Mouse (Mus musculus): ENCODE data around the gene Itk. TPM values are rescaled to one million over a fixed set of nuclear protein-coding genes. Genes with fewer than 3 reads are reported as not detected.

Itk gene
- polyA plus RNA-seq, 1 experiment from 2014 or later = not detected

GRCm38 (mm10) chr11:46406721-46407120 lies 17.4 kb upstream of the Itk start:
- Histone ChIP-seq H3K4me1 (no peaks in the 10 kb centered on the region), H3K27me3 (replicated peaks) (no peaks in the 10 kb centered on the region), H3K27ac (replicated peaks) (no peak overlapping the region), H3K4me2 (no peak overlapping the region), H3K4me3 (replicated peaks) (no peak overlapping the region), H3K9me3 (replicated peaks) (no peaks in the 10 kb centered on the region), H3K9ac (replicated peaks) (no peak overlapping the region), H3K36me3 (no peaks in the 10 kb centered on the region)
- no peak for ATAC-seq (ENCODE audit: low FRiP score)
- 47% methylated on average over 10 of the region's 10 CpGs for WGBS

DNA sequence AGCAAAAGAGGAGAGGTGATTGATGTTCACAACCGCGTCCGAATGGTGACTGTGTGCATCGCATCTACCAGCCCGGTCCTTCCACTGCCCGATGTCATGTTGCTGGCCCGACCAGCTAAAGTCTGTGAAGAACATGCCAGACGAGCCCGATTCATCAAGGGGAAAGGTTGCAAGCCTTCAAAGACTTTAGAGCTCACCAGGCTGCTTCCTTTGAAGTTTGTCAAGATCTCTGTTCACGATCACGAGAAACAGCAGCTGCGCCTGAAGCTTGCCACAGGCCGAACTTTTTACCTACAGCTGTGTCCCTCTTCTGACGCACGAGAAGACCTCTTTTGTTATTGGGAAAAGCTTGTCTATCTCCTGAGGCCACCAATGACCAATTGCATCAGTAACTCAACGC lies 15.7 kb upstream of the Itk start:
- Histone ChIP-seq H3K9me3 (replicated peaks) (no peaks in the 10 kb centered on the region), H3K4me2 (no peak overlapping the region), H3K27ac (replicated peaks) (no peak overlapping the region), H3K4me1 (no peaks in the 10 kb centered on the region), H3K27me3 (replicated peaks) (no peaks in the 10 kb centered on the region), H3K36me3 (no peaks in the 10 kb centered on the region), H3K9ac (replicated peaks) (no peak overlapping the region), H3K4me3 (replicated peaks) (no peak overlapping the region)
- WGBS = 89% methylated on average over 16 of the region's 16 CpGs
- ATAC-seq (ENCODE audit: low FRiP score) = no peak

DNA sequence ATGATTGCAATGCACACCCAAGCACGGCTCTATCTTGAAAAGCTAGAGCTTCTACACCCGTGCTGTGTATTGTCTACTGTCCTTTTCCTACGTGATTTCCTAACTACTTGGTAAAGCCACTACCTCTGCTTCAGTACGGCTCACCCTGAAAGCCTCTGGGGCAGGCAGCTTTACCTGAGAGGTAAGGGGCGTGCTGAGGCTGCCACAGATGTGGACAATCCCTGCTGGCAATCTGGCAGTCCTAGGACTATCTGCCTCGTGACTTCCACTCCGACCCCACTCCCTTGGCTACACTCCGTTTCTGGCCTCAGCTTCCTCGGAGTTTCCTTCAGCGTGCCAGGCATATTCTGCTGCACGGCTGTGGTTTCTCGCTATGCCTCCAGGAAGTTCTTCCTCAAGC lies 12.2 kb upstream of the Itk start:
- no peaks in the 10 kb centered on the region for H3K4me1 ChIP-seq
- WGBS = 81% methylated on average over 12 of the region's 12 CpGs

GRCm38 (mm10) chr11:46398933-46399383 lies 9.6 kb upstream of the Itk start:
- no peaks in the 10 kb centered on the region for H3K27me3 ChIP-seq (replicated peaks)
- WGBS = 69% methylated on average over 5 of the region's 5 CpGs
- no peak for ATAC-seq (ENCODE audit: low FRiP score)

More for the DNA sequence above, 12.2 kb upstream of the Itk start:
- no peak overlapping the region for H3K27ac ChIP-seq (replicated peaks)
- H3K9me3 ChIP-seq (replicated peaks) = no peaks in the 10 kb centered on the region
- no peaks in the 10 kb centered on the region for H3K36me3 ChIP-seq
- no peaks in the 10 kb centered on the region for H3K27me3 ChIP-seq (replicated peaks)
- no peak for ATAC-seq (ENCODE audit: low FRiP score)
- H3K4me2 ChIP-seq = no peak overlapping the region
- H3K9ac ChIP-seq (replicated peaks) = no peak overlapping the region
- no peak overlapping the region for H3K4me3 ChIP-seq (replicated peaks)

DNA sequence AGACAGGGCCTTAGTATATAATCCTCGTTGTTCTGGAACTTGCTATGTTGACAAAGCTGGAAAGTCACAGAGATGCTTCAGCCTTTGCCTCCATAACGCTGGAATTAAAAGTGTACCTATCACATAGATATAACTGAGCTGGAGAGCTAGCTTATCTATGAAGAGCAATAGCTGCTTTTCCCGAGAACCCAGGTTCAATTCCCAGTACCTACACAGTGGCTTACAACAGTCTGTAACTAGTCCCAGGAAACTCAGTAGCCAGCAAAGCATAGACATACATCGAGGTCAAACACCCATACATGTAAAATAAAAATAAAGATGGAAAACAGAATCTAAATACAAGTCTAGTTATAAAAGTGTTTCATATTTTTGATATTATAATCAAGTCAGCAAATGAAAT lies 9.2 kb upstream of the Itk start:
- no peaks in the 10 kb centered on the region for H3K36me3 ChIP-seq
- no peak for ATAC-seq (ENCODE audit: low FRiP score)
- WGBS = 87% methylated on average over 4 of the region's 4 CpGs
- no peaks in the 10 kb centered on the region for H3K9me3 ChIP-seq (replicated peaks)
- no peaks in the 10 kb centered on the region for H3K4me1 ChIP-seq
- H3K27ac ChIP-seq (replicated peaks) = no peak overlapping the region
- no peak overlapping the region for H3K4me3 ChIP-seq (replicated peaks)
- H3K9ac ChIP-seq (replicated peaks) = no peak overlapping the region
- no peak overlapping the region for H3K4me2 ChIP-seq
- no peaks in the 10 kb centered on the region for H3K27me3 ChIP-seq (replicated peaks)

More at GRCm38 (mm10) chr11:46398933-46399383, 9.6 kb upstream of the Itk start:
- H3K27ac ChIP-seq (replicated peaks) = no peak overlapping the region
- no peak overlapping the region for H3K4me2 ChIP-seq
- H3K4me1 ChIP-seq = no peaks in the 10 kb centered on the region
- H3K9ac ChIP-seq (replicated peaks) = no peak overlapping the region
- no peak overlapping the region for H3K4me3 ChIP-seq (replicated peaks)
- H3K36me3 ChIP-seq = no peaks in the 10 kb centered on the region
- H3K9me3 ChIP-seq (replicated peaks) = no peaks in the 10 kb centered on the region

DNA sequence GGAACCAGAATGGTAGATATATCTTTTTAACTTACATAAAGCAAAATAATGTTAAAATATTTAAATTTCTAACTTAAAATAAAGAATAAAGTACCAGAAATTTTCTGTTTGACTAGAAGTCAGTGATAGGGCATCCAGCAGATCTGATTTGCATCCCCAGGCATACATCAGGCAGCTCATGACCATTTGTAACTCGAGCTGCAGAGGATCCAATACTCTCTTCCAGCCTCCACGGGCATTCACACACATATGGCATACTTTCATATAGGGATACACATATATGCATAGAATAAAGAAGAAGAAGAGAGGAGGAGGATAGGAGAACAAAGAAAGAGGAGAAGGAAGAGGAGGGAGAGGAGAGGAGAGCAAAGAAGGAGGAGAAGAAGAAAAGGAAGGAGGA lies 8.6 kb upstream of the Itk start:
- H3K9me3 ChIP-seq (replicated peaks) = no peaks in the 10 kb centered on the region
- no peak overlapping the region for H3K4me3 ChIP-seq (replicated peaks)
- no peaks in the 10 kb centered on the region for H3K27me3 ChIP-seq (replicated peaks)
- no peaks in the 10 kb centered on the region for H3K4me1 ChIP-seq
- no peak for ATAC-seq (ENCODE audit: low FRiP score)
- no peaks in the 10 kb centered on the region for H3K36me3 ChIP-seq
- H3K27ac ChIP-seq (replicated peaks) = no peak overlapping the region
- H3K9ac ChIP-seq (replicated peaks) = no peak overlapping the region
- WGBS = 58% methylated on average over 2 of the region's 2 CpGs
- H3K4me2 ChIP-seq = no peak overlapping the region

- no peaks in the 10 kb centered on the region for H3K9me3 ChIP-seq (replicated peaks)
- H3K4me1 ChIP-seq = no peaks in the 10 kb centered on the region
- H3K9ac ChIP-seq (replicated peaks) = no peak overlapping the region
- H3K4me3 ChIP-seq (replicated peaks) = no peak overlapping the region
- WGBS = 90% methylated on average over 4 of the region's 4 CpGs
- no peaks in the 10 kb centered on the region for H3K36me3 ChIP-seq
- no peak for ATAC-seq (ENCODE audit: low FRiP score)
- H3K27me3 ChIP-seq (replicated peaks) = no peaks in the 10 kb centered on the region
- no peak overlapping the region for H3K27ac ChIP-seq (replicated peaks)
- H3K4me2 ChIP-seq = no peak overlapping the region
Measured at GRCm38 (mm10) chr11:46396860-46397179, 7.5 kb upstream of the Itk start.

GRCm38 (mm10) chr11:46396167-46396859 lies 7.0 kb upstream of the Itk start, which contains the start of gene Fam71b:
Gene Fam71b, plus strand, starts transcription at chr11:46396559.
- Histone ChIP-seq H3K4me3 (replicated peaks) (no peak within 1 kb of the TSS), H3K4me2 (no peak within 1 kb of the TSS), H3K9me3 (replicated peaks) (no peaks in the 10 kb centered on the region), H3K9ac (replicated peaks) (no peak within 1 kb of the TSS), H3K36me3 (no peaks in the 10 kb centered on the region), H3K27ac (replicated peaks) (no peak within 1 kb of the TSS), H3K27me3 (replicated peaks) (no peaks in the 10 kb centered on the region), H3K4me1 (no peaks in the 10 kb centered on the region)
- ATAC-seq (ENCODE audit: low FRiP score) = no peak
- 82% methylated on average over 13 of the region's 13 CpGs for WGBS

GRCm38 (mm10) chr11:46395698-46396097 lies 6.4 kb upstream of the Itk start:
- no peak overlapping the region for H3K9ac ChIP-seq (replicated peaks)
- no peaks in the 10 kb centered on the region for H3K27me3 ChIP-seq (replicated peaks)
- H3K4me3 ChIP-seq (replicated peaks) = no peak overlapping the region
- ATAC-seq (ENCODE audit: low FRiP score) = no peak
- 97% methylated on average over 2 of the region's 2 CpGs for WGBS
- H3K9me3 ChIP-seq (replicated peaks) = no peaks in the 10 kb centered on the region
- H3K27ac ChIP-seq (replicated peaks) = no peak overlapping the region
- H3K36me3 ChIP-seq = no peaks in the 10 kb centered on the region
- no peaks in the 10 kb centered on the region for H3K4me1 ChIP-seq
- no peak overlapping the region for H3K4me2 ChIP-seq

DNA sequence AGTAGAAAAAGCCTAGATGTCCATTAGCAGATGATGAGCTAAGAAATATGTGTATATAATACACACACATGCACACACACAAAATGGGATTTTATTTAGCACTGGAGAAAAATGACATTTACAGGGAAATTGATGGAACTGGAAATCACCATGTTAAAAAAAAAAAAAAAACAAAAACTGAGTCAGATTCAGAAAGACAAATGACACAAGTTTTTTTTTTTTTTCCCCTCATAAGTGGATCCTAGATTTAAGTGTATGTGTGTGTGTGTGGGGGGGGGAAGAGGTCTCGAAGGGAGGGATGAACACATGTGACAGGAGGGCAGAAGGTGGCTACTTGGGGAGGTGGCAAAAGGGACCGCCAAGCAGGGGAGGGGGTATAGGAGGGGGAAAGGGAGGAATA lies 5.8 kb upstream of the Itk start:
- H3K36me3 ChIP-seq = no peaks in the 10 kb centered on the region
- H3K27ac ChIP-seq (replicated peaks) = no peak overlapping the region
- WGBS = 89% methylated on average over 2 of the region's 2 CpGs
- no peak overlapping the region for H3K4me3 ChIP-seq (replicated peaks)
- H3K4me2 ChIP-seq = no peak overlapping the region
- H3K9me3 ChIP-seq (replicated peaks) = no peaks in the 10 kb centered on the region
- no peak for ATAC-seq (ENCODE audit: low FRiP score)
- H3K4me1 ChIP-seq = no peaks in the 10 kb centered on the region
- H3K27me3 ChIP-seq (replicated peaks) = no peaks in the 10 kb centered on the region
- H3K9ac ChIP-seq (replicated peaks) = no peak overlapping the region

- H3K27me3 ChIP-seq (replicated peaks) = no peaks in the 10 kb centered on the region
- no peak overlapping the region for H3K27ac ChIP-seq (replicated peaks)
- no peak for ATAC-seq (ENCODE audit: low FRiP score)
- H3K36me3 ChIP-seq = no peaks in the 10 kb centered on the region
- no peak overlapping the region for H3K4me2 ChIP-seq
- no peaks in the 10 kb centered on the region for H3K4me1 ChIP-seq
- no peaks in the 10 kb centered on the region for H3K9me3 ChIP-seq (replicated peaks)
- H3K4me3 ChIP-seq (replicated peaks) = no peak overlapping the region
- H3K9ac ChIP-seq (replicated peaks) = no peak overlapping the region
- WGBS = 85% methylated on average over 4 of the region's 4 CpGs
Measured at GRCm38 (mm10) chr11:46393413-46393812, 4.1 kb upstream of the Itk start.

DNA sequence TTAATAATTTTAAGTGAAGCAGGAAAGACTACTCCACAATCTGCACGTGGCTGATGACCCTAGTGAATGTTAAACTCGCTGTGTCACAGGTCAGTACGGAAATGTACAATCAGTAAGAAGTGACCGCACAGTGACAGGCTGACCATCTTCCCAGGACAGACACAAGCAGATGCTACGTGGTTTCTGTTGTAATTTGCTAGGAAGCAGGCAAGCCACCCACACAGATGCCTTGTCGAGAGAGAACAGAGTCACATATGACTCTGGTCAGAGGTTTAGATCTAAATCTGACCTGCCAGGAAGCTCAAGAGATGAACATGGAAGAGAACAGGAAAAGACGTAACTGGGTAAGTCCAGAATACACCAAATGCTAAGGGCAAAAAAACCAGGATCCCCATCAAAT lies 3.6 kb upstream of the Itk start:
- Histone ChIP-seq H3K4me3 (replicated peaks) (no peak overlapping the region), H3K27me3 (replicated peaks) (no peaks in the 10 kb centered on the region), H3K9me3 (replicated peaks) (no peaks in the 10 kb centered on the region), H3K36me3 (no peaks in the 10 kb centered on the region), H3K4me1 (no peaks in the 10 kb centered on the region), H3K9ac (replicated peaks) (no peak overlapping the region), H3K4me2 (no peak overlapping the region), H3K27ac (replicated peaks) (no peak overlapping the region)
- 90% methylated on average over 7 of the region's 7 CpGs for WGBS
- no peak for ATAC-seq (ENCODE audit: low FRiP score)

Data from neural tube, embryonic 15.5 days (tissue).